Mouse (Mus musculus) heart, embryonic 10.5 days (tissue): Measurements from ENCODE around the gene Ggnbp2. TPM values are rescaled to one million over a fixed set of nuclear protein-coding genes. Genes with fewer than 3 reads are reported as not detected.
"Not testable (repeated sequence)": the region's sequence is repeated elsewhere in the genome, so short reads cannot be mapped to it uniquely, and the experiment has no call there.

Experiments used
- DNase-seq: peaks from one replicate; pipeline ENCODE4 v3.0.0-alpha.2; 2017; ENCODE audit warnings: low spot score
- H3K27ac ChIP-seq: fragments of 300-500 bp; sonication (generic); 2 replicates; pipeline ENCODE4 v1.5.1; 2016; ENCODE audit warnings: mild to moderate bottlenecking
- H3K27me3 ChIP-seq: fragments of 300-500 bp; sonication (generic); 2 replicates; pipeline ENCODE4 v1.6.1; 2016; ENCODE audit warnings: mild to moderate bottlenecking; ENCODE audit not compliant: poor library complexity, insufficient read depth, severe bottlenecking
- H3K36me3 ChIP-seq: fragments of 300-500 bp; sonication (generic); 2 replicates; pipeline ENCODE4 v1.6.1; 2016; ENCODE audit warnings: mild to moderate bottlenecking, moderate library complexity
- H3K4me1 ChIP-seq: fragments of 300-500 bp; sonication (generic); 2 replicates; pipeline ENCODE4 v1.6.1; 2016; ENCODE audit warnings: mild to moderate bottlenecking
- H3K4me3 ChIP-seq: fragments of 300-500 bp; sonication (generic); 2 replicates; pipeline ENCODE4 v1.5.1; 2016; ENCODE audit warnings: mild to moderate bottlenecking, moderate library complexity
- H3K9me3 ChIP-seq: fragments of 300-500 bp; sonication (generic); 2 replicates; pipeline ENCODE4 v1.6.1; 2016; ENCODE audit warnings: mild to moderate bottlenecking, moderate library complexity
- WGBS: fragments of 180-500 bp; shearing (Covaris S2); methylation state at CpG from one replicate; pipeline ENCODE4 v1.1.7; 2016; 5-methylcytosine and 5-hydroxymethylcytosine counted together
- polyA plus RNA-seq: library from polyadenylated mRNA; unstranded; fragments of >200 nt; fragmentation: Nextera tagmentation; extraction: Ambion mirVana; gene quantifications from 2 replicates; pipeline ENCODE4 v1.2.1, GENCODE M21; 2016

Gene Ggnbp2
- polyA plus RNA-seq, 1 experiment from 2014 or later, result 61.9 TPM

GRCm38 (mm10) chr11:84873042-84873833 lies 2.6 kb upstream of the Ggnbp2 start:
- no peaks in the 10 kb centered on the region for H3K9me3 ChIP-seq
- WGBS, result 60% methylated on average over 1 of the region's 1 CpGs
- no peak for DNase-seq
- H3K36me3 ChIP-seq, result peaks cover 10% of the 10 kb centered on the region; the same call in 1 of the 2 replicates
- no peak overlapping the region for H3K27ac ChIP-seq
- H3K4me3 ChIP-seq, result no peak overlapping the region
- H3K27me3 ChIP-seq, result no peaks in the 10 kb centered on the region
- no peaks in the 10 kb centered on the region for H3K4me1 ChIP-seq

DNA sequence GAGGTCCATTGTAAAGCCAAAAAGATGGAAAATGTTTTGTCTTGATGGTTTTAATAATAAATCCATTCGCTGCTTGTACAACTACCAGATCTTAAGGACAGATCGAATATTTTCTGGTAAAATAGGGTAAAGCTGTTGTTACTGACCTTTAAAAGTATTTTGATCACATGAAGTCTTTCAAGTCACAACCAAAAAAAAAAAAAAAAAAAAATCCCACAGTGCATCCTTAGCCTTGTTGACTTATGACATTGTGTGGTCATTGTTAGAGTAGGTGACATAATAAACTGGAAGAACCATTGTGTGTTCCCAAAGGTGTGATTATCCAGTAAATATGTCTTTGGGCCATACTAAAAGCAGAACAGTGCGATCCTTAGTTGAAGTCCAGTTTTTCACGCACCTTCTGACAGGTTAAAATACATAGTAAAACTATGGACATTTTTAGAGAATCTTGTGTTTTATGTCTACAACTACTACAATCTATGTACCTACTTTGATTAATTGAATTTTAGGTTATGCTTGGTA lies 992 bp upstream of the Ggnbp2 start:
- H3K9me3 ChIP-seq, result no peaks in the 10 kb centered on the region
- WGBS, result 75% methylated on average over 4 of the region's 4 CpGs
- H3K4me1 ChIP-seq, result peaks cover 5% of the 10 kb centered on the region; the same call in 1 of the 2 replicates
- DNase-seq, result no peak
- H3K36me3 ChIP-seq, result 0 out of 2 replicates have a peak, but pooled peaks cover 6% of the 10 kb centered on the region
- H3K27ac ChIP-seq, result peak overlapping the region; percentile 98
- peak overlapping the region; percentile 97 for H3K4me3 ChIP-seq
- H3K27me3 ChIP-seq, result no peaks in the 10 kb centered on the region

DNA sequence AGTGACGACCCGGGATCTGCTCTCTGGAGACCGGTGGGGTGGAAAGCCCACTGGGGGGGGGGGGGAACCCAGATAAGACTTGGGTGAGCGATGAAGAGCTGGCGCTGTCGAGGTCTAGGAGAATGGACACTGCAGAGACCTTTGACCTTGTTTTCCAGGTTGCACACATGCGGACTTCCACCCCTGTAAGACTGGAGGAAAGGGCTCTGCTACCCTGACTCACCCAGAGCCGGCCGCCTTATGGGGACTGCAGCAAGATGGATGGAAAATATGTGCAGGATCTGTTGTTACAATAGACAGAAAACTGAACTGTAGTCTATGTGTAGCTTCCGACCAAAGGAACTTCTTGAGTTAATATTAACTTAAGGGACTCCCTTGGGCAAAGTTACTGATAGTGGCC lies 429 bp upstream of the Ggnbp2 start:
- Histone ChIP-seq H3K4me1 (peaks cover 5% of the 10 kb centered on the region; the same call in 1 of the 2 replicates), H3K4me3 (peak overlapping the region; percentile 97), H3K36me3 (0 out of 2 replicates have a peak, but pooled peaks cover 6% of the 10 kb centered on the region), H3K9me3 (no peaks in the 10 kb centered on the region), H3K27ac (peak overlapping the region; percentile 98), H3K27me3 (no peaks in the 10 kb centered on the region)
- DNase-seq, result no peak
- WGBS, result 0% methylated on average over 10 of the region's 10 CpGs

- peak overlapping the region; percentile 98 for H3K27ac ChIP-seq
- WGBS, result under 1% methylated on average over 61 of the region's 61 CpGs
- no peaks in the 10 kb centered on the region for H3K9me3 ChIP-seq
- no peaks in the 10 kb centered on the region for H3K27me3 ChIP-seq
- H3K4me1 ChIP-seq, result peaks cover 8% of the 10 kb centered on the region; the same call in 1 of the 2 replicates
- H3K36me3 ChIP-seq, result 0 out of 2 replicates have a peak, but pooled peaks cover 6% of the 10 kb centered on the region
- peak overlapping the region; percentile 97 for H3K4me3 ChIP-seq
- DNase-seq, result peak; percentile 98
Observed at GRCm38 (mm10) chr11:84869537-84870232, 932 bp downstream of the Ggnbp2 start.

GRCm38 (mm10) chr11:84868786-84869259 lies 1.8 kb downstream of the Ggnbp2 start:
- DNase-seq, result no peak
- H3K36me3 ChIP-seq, result 0 out of 2 replicates have a peak, but pooled peaks cover 10% of the 10 kb centered on the region
- H3K4me3 ChIP-seq, result peak overlapping the region; percentile 97
- no peaks in the 10 kb centered on the region for H3K27me3 ChIP-seq
- peak overlapping the region; percentile 98 for H3K27ac ChIP-seq
- H3K9me3 ChIP-seq, result no peaks in the 10 kb centered on the region
- WGBS, result 9% methylated on average over 7 of the region's 7 CpGs
- H3K4me1 ChIP-seq, result peaks cover 8% of the 10 kb centered on the region; the same call in 1 of the 2 replicates

GRCm38 (mm10) chr11:84867586-84867985 lies 3.0 kb downstream of the Ggnbp2 start:
- Histone ChIP-seq H3K4me1 (peaks cover 8% of the 10 kb centered on the region; the same call in 1 of the 2 replicates), H3K4me3 (0 out of 2 replicates have a peak overlapping the region, but pooled peaks have one; percentile 5), H3K36me3 (peaks cover 17% of the 10 kb centered on the region; the same call in 1 of the 2 replicates), H3K9me3 (no peaks in the 10 kb centered on the region), H3K27me3 (no peaks in the 10 kb centered on the region), H3K27ac (no peak overlapping the region)
- WGBS, result 91% methylated on average over 2 of the region's 2 CpGs
- no peak for DNase-seq

DNA sequence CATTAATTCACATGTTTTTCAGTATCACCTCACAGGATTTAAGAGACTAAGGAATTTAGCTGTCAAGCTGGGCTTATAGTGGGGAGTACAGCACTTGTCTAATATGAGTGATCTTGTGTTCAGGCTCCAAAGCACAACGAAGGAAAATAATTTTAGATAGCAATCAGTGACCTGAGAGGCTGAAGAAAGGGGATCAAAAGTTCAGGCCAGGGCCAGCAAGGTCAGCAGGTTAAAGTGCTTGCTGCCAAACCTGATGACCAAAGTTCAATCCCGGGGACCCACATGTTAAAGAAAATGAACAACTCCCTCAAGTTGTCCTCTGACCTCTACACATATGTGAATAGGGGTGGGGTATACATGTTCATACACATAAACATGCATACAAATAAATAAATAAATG lies 5.3 kb downstream of the Ggnbp2 start:
- 50% methylated on average over 2 of the region's 2 CpGs for WGBS
- Histone ChIP-seq H3K36me3 (peaks cover 39% of the 10 kb centered on the region), H3K9me3 (no peaks in the 10 kb centered on the region), H3K4me3 (no peak overlapping the region), H3K27ac (no peak overlapping the region), H3K4me1 (peaks cover 8% of the 10 kb centered on the region; the same call in 1 of the 2 replicates), H3K27me3 (no peaks in the 10 kb centered on the region)
- no peak for DNase-seq

DNA sequence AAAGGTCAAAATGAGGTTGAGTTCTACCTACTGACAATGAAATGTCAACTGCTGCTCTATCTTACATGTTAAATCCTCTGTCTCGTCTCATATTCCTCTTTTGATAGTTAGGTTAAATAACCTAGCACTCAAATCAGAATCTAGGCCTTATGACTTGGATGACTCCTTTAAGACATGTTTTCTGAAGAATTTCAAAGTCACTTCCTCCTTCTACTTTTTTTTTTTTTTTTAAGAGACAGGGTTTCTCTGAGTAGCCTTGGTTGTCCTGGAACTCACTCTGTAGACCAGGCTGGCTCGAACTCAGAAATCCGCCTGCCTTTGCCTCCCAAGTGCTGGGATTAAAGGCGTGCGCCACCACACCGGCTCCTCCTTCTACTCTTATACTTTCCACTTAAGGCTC lies 15.3 kb downstream of the Ggnbp2 start:
- Histone ChIP-seq H3K4me3 (no peak overlapping the region), H3K27ac (no peak overlapping the region), H3K36me3 (peaks cover 86% of the 10 kb centered on the region), H3K9me3 (no peaks in the 10 kb centered on the region), H3K4me1 (no peaks in the 10 kb centered on the region), H3K27me3 (no peaks in the 10 kb centered on the region)
- DNase-seq, result no peak
- WGBS, result 93% methylated on average over 6 of the region's 6 CpGs

GRCm38 (mm10) chr11:84847475-84848090 lies 23.0 kb downstream of the Ggnbp2 start:
- Histone ChIP-seq H3K27ac (no peak overlapping the region), H3K4me1 (no peaks in the 10 kb centered on the region), H3K27me3 (no peaks in the 10 kb centered on the region), H3K9me3 (no peaks in the 10 kb centered on the region), H3K36me3 (peaks cover 80% of the 10 kb centered on the region), H3K4me3 (no peak overlapping the region)
- 88% methylated on average over 7 of the region's 7 CpGs for WGBS
- no peak for DNase-seq

- Histone ChIP-seq H3K4me3 (no peak overlapping the region), H3K27ac (no peak overlapping the region), H3K36me3 (peaks cover 78% of the 10 kb centered on the region), H3K27me3 (no peaks in the 10 kb centered on the region), H3K9me3 (no peaks in the 10 kb centered on the region), H3K4me1 (no peaks in the 10 kb centered on the region)
- DNase-seq, result no peak
- 93% methylated on average over 15 of the region's 15 CpGs for WGBS
Observed at GRCm38 (mm10) chr11:84846741-84847474, 23.7 kb downstream of the Ggnbp2 start.

GRCm38 (mm10) chr11:84839330-84839729 lies 31.3 kb downstream of the Ggnbp2 start:
- 91% methylated on average over 2 of the region's 2 CpGs for WGBS
- H3K36me3 ChIP-seq, result peaks cover 86% of the 10 kb centered on the region

GRCm38 (mm10) chr11:84829495-84829894 lies 41.1 kb downstream of the Ggnbp2 start:
- H3K4me1 ChIP-seq, result peaks cover 35% of the 10 kb centered on the region
- peaks cover 44% of the 10 kb centered on the region for H3K36me3 ChIP-seq
- DNase-seq, H3K27me3 ChIP-seq, H3K9me3 ChIP-seq: not testable (repeated sequence)
- H3K27ac ChIP-seq, result peak overlapping the region; percentile 90
- H3K4me3 ChIP-seq, result peak overlapping the region; percentile 95
- WGBS, result 74% methylated on average over 11 of the region's 11 CpGs

More at GRCm38 (mm10) chr11:84839330-84839729, 31.3 kb downstream of the Ggnbp2 start:
- H3K4me3 ChIP-seq, result no peak overlapping the region
- H3K27ac ChIP-seq, result no peak overlapping the region
- H3K27me3 ChIP-seq, result no peaks in the 10 kb centered on the region
- H3K9me3 ChIP-seq, result no peaks in the 10 kb centered on the region
- H3K4me1 ChIP-seq, result no peaks in the 10 kb centered on the region
- DNase-seq, result no peak
